Mouse (Mus musculus) forebrain, embryonic 16.5 days (tissue): ENCODE data around the gene Myt1l. TPM values are rescaled to one million over a fixed set of nuclear protein-coding genes. Genes with fewer than 3 reads are reported as not detected.

Experiments
- ATAC-seq: fragments of 200-750 bp; cut with Nextera tagmentation; 2 replicates; pipeline ENCODE4 v1.8.0; 2017; ENCODE audit warnings: mild to moderate bottlenecking, moderate library complexity
- H3K27ac ChIP-seq: fragments of 300-500 bp; sonication (generic); 2 replicates; pipeline ENCODE4 v1.5.1; 2014; ENCODE audit warnings: low read length, control low read depth
- H3K27me3 ChIP-seq: fragments of 300-500 bp; sonication (generic); replicated peaks from 2 replicates; pipeline ENCODE4 v1.6.1; 2014; ENCODE audit warnings: low read length; ENCODE audit not compliant: control insufficient read depth, insufficient read depth
- H3K36me3 ChIP-seq: fragments of 300-500 bp; sonication (generic); 2 replicates; pipeline ENCODE4 v1.6.1; 2014; ENCODE audit not compliant: control insufficient read depth, insufficient read depth
- H3K4me1 ChIP-seq: fragments of 300-500 bp; sonication (generic); replicated peaks from 2 replicates; pipeline ENCODE4 v1.6.1; 2014; ENCODE audit warnings: low read length; ENCODE audit not compliant: control insufficient read depth, insufficient read depth
- H3K4me2 ChIP-seq: fragments of 300-500 bp; sonication (generic); 2 replicates; pipeline ENCODE4 v1.6.1; 2014; ENCODE audit warnings: mild to moderate bottlenecking, low read length, control low read depth
- H3K4me3 ChIP-seq: fragments of 300-500 bp; sonication (generic); replicated peaks from 2 replicates; pipeline ENCODE4 v1.5.1; 2014; ENCODE audit warnings: mild to moderate bottlenecking, low read length, control low read depth
- H3K9ac ChIP-seq: fragments of 300-500 bp; sonication (generic); replicated peaks from 2 replicates; pipeline ENCODE4 v1.6.1; 2014; ENCODE audit warnings: low read depth, low read length, control low read depth
- H3K9me3 ChIP-seq: fragments of 300-500 bp; sonication (generic); 2 replicates; pipeline ENCODE4 v1.6.1; 2016; ENCODE audit warnings: low read length; ENCODE audit not compliant: control insufficient read depth
- WGBS: fragments of 180-500 bp; shearing (Covaris S2); extraction: QIAGEN DNeasy Blood & Tissue Kit; methylation state at CpG from one replicate; pipeline ENCODE4 v1.1.7; 2014; 5-methylcytosine and 5-hydroxymethylcytosine counted together
- polyA plus RNA-seq: library from polyadenylated mRNA; unstranded; fragments of >200 nt; fragmentation: Nextera tagmentation; extraction: Ambion mirVana; gene quantifications from 2 replicates; pipeline ENCODE4 v1.2.1, GENCODE M21; 2015

The Myt1l gene
- polyA plus RNA-seq, 1 experiment from 2014 or later = 316 TPM

- Histone ChIP-seq H3K9ac (no peak overlapping the region), H3K27me3 (no peaks in the 10 kb centered on the region), H3K4me1 (peaks cover 7% of the 10 kb centered on the region), H3K27ac (no peak overlapping the region), H3K4me2 (no peak overlapping the region), H3K36me3 (no peaks in the 10 kb centered on the region), H3K9me3 (no peaks in the 10 kb centered on the region), H3K4me3 (no peak overlapping the region)
- WGBS = 36% methylated on average over 5 of the region's 5 CpGs
- no peak for ATAC-seq
These were observed 267.0 kb downstream of the Myt1l start for GRCm38 (mm10) chr12:29795107-29795673.

- H3K27me3 ChIP-seq = no peaks in the 10 kb centered on the region
- H3K4me3 ChIP-seq = no peak overlapping the region
- H3K4me2 ChIP-seq = no peak overlapping the region
- H3K36me3 ChIP-seq = peaks cover 2% of the 10 kb centered on the region; the same call in 1 of the 2 replicates
- no peak overlapping the region for H3K27ac ChIP-seq
- no peak for ATAC-seq
- no peaks in the 10 kb centered on the region for H3K4me1 ChIP-seq
- no peak overlapping the region for H3K9ac ChIP-seq
- WGBS = 62% methylated on average over 3 of the region's 3 CpGs
- no peaks in the 10 kb centered on the region for H3K9me3 ChIP-seq
These were observed 270.6 kb downstream of the Myt1l start for GRCm38 (mm10) chr12:29798595-29799391.

GRCm38 (mm10) chr12:29806415-29806814 lies 278.2 kb downstream of the Myt1l start:
- Histone ChIP-seq H3K27ac (no peak overlapping the region), H3K4me1 (peaks cover 7% of the 10 kb centered on the region), H3K4me3 (no peak overlapping the region), H3K36me3 (peaks cover 5% of the 10 kb centered on the region), H3K9ac (no peak overlapping the region), H3K4me2 (no peak overlapping the region), H3K9me3 (no peaks in the 10 kb centered on the region), H3K27me3 (no peaks in the 10 kb centered on the region)
- no peak for ATAC-seq
- WGBS = 94% methylated on average over 1 of the region's 1 CpGs

- no peak for ATAC-seq
These were observed 281.5 kb downstream of the Myt1l start for GRCm38 (mm10) chr12:29809569-29810185.

GRCm38 (mm10) chr12:29815466-29815865 lies 287.3 kb downstream of the Myt1l start:
- H3K27ac ChIP-seq = no peak overlapping the region
- WGBS = 83% methylated on average over 2 of the region's 2 CpGs

More at GRCm38 (mm10) chr12:29809569-29810185, 281.5 kb downstream of the Myt1l start:
- Histone ChIP-seq H3K9me3 (no peaks in the 10 kb centered on the region), H3K4me2 (no peak overlapping the region), H3K27me3 (no peaks in the 10 kb centered on the region), H3K9ac (no peak overlapping the region), H3K4me1 (peaks cover 7% of the 10 kb centered on the region), H3K36me3 (peaks cover 3% of the 10 kb centered on the region; the same call in 1 of the 2 replicates), H3K27ac (no peak overlapping the region), H3K4me3 (no peak overlapping the region)
- WGBS = 14% methylated on average over 12 of the region's 12 CpGs

GRCm38 (mm10) chr12:29816130-29816529 lies 287.9 kb downstream of the Myt1l start:
- Histone ChIP-seq H3K27ac (no peak overlapping the region), H3K27me3 (no peaks in the 10 kb centered on the region), H3K36me3 (peaks cover 7% of the 10 kb centered on the region; the same call in 1 of the 2 replicates), H3K4me2 (no peak overlapping the region), H3K4me1 (peaks cover 3% of the 10 kb centered on the region; the same call in 1 of the 2 replicates), H3K4me3 (no peak overlapping the region), H3K9me3 (no peaks in the 10 kb centered on the region), H3K9ac (no peak overlapping the region)
- WGBS = 56% methylated on average over 2 of the region's 2 CpGs
- no peak for ATAC-seq

More at GRCm38 (mm10) chr12:29815466-29815865, 287.3 kb downstream of the Myt1l start:
- no peak overlapping the region for H3K4me2 ChIP-seq
- 0 out of 2 replicates have a peak, but pooled peaks cover 3% of the 10 kb centered on the region for H3K4me1 ChIP-seq
- H3K36me3 ChIP-seq = peaks cover 7% of the 10 kb centered on the region; the same call in 1 of the 2 replicates
- no peaks in the 10 kb centered on the region for H3K9me3 ChIP-seq
- no peak for ATAC-seq
- H3K9ac ChIP-seq = no peak overlapping the region
- H3K27me3 ChIP-seq = no peaks in the 10 kb centered on the region
- no peak overlapping the region for H3K4me3 ChIP-seq

GRCm38 (mm10) chr12:29816761-29817160 lies 288.6 kb downstream of the Myt1l start:
- H3K36me3 ChIP-seq = peaks cover 7% of the 10 kb centered on the region; the same call in 1 of the 2 replicates
- no peak for ATAC-seq
- 50% methylated on average over 6 of the region's 6 CpGs for WGBS
- H3K4me1 ChIP-seq = peaks cover 9% of the 10 kb centered on the region
- H3K9ac ChIP-seq = no peak overlapping the region
- no peak overlapping the region for H3K4me3 ChIP-seq
- H3K9me3 ChIP-seq = no peaks in the 10 kb centered on the region
- no peak overlapping the region; the same call in 1 of the 2 replicates for H3K27ac ChIP-seq
- no peak overlapping the region for H3K4me2 ChIP-seq
- no peaks in the 10 kb centered on the region for H3K27me3 ChIP-seq

GRCm38 (mm10) chr12:29822216-29822615 lies 294.0 kb downstream of the Myt1l start:
- no peak overlapping the region for H3K4me2 ChIP-seq
- WGBS = 33% methylated on average over 3 of the region's 3 CpGs
- H3K9ac ChIP-seq = no peak overlapping the region
- no peaks in the 10 kb centered on the region for H3K9me3 ChIP-seq
- no peaks in the 10 kb centered on the region for H3K27me3 ChIP-seq
- H3K36me3 ChIP-seq = peaks cover 8% of the 10 kb centered on the region; the same call in 1 of the 2 replicates
- peak overlapping the region; percentile 84 for H3K27ac ChIP-seq
- H3K4me3 ChIP-seq = no peak overlapping the region
- peaks cover 32% of the 10 kb centered on the region for H3K4me1 ChIP-seq
- ATAC-seq = peak; percentile 93

- peak overlapping the region; percentile 5 for H3K27ac ChIP-seq
- H3K4me3 ChIP-seq = no peak overlapping the region
- no peak overlapping the region for H3K4me2 ChIP-seq
- no peaks in the 10 kb centered on the region for H3K9me3 ChIP-seq
- peaks cover 32% of the 10 kb centered on the region for H3K4me1 ChIP-seq
- ATAC-seq = no peak
- no peak overlapping the region for H3K9ac ChIP-seq
- H3K36me3 ChIP-seq = peaks cover 10% of the 10 kb centered on the region; the same call in 1 of the 2 replicates
- H3K27me3 ChIP-seq = no peaks in the 10 kb centered on the region
- WGBS = 61% methylated on average over 10 of the region's 10 CpGs
These were observed 295.7 kb downstream of the Myt1l start for GRCm38 (mm10) chr12:29823766-29824417.
